Mouse (Mus musculus): ENCODE measurements around the gene Cyfip2. TPM values are rescaled to one million over a fixed set of nuclear protein-coding genes. Genes with fewer than 3 reads are reported as not detected.

The Cyfip2 gene
- total RNA-seq, 4 experiments from 2014 or later, result 7.8 to 14.7 (median 10.2) TPM

GRCm38 (mm10) chr11:46308271-46308974 is 4.2 kb downstream of the Cyfip2 start:
- no peak for DNase-seq (ENCODE audit: low spot score in 2 of 2)

GRCm38 (mm10) chr11:46307768-46308167 is 4.9 kb downstream of the Cyfip2 start:
- DNase-seq (ENCODE audit: low spot score in 2 of 2), result no peak

GRCm38 (mm10) chr11:46306776-46307175 is 5.9 kb downstream of the Cyfip2 start:
- DNase-seq (ENCODE audit: low spot score in 2 of 2), result no peak

GRCm38 (mm10) chr11:46305881-46306520 is 6.7 kb downstream of the Cyfip2 start:
- DNase-seq (ENCODE audit: low spot score in 2 of 2), result no peak

- DNase-seq (ENCODE audit: low spot score in 2 of 2), result no peak
Measured at GRCm38 (mm10) chr11:46304864-46305710, 7.6 kb downstream of the Cyfip2 start.

GRCm38 (mm10) chr11:46304093-46304492 is 8.6 kb downstream of the Cyfip2 start:
- no peak for DNase-seq (ENCODE audit: low spot score in 2 of 2)

- DNase-seq (ENCODE audit: low spot score in 2 of 2), result no peak
Measured at GRCm38 (mm10) chr11:46302471-46302870, 10.2 kb downstream of the Cyfip2 start.

GRCm38 (mm10) chr11:46301579-46302248 is 10.9 kb downstream of the Cyfip2 start:
- no peak for DNase-seq (ENCODE audit: low spot score in 2 of 2)

GRCm38 (mm10) chr11:46299901-46300300 is 12.8 kb downstream of the Cyfip2 start:
- no peak for DNase-seq (ENCODE audit: low spot score in 2 of 2)

- DNase-seq (ENCODE audit: low spot score in 2 of 2), result no peak
Measured at GRCm38 (mm10) chr11:46298889-46299785, 13.5 kb downstream of the Cyfip2 start.

- no peak for DNase-seq (ENCODE audit: low spot score in 2 of 2)
Measured at GRCm38 (mm10) chr11:46294390-46294789, 18.3 kb downstream of the Cyfip2 start.

- DNase-seq (ENCODE audit: low spot score in 2 of 2), result no peak
Measured at GRCm38 (mm10) chr11:46293491-46293890, 19.2 kb downstream of the Cyfip2 start.

GRCm38 (mm10) chr11:46290988-46291405 is 21.7 kb downstream of the Cyfip2 start:
- no peak for DNase-seq (ENCODE audit: low spot score in 2 of 2)

- DNase-seq (ENCODE audit: low spot score in 2 of 2), result no peak
Measured at GRCm38 (mm10) chr11:46289561-46289960, 23.1 kb downstream of the Cyfip2 start.

- no peak for DNase-seq (ENCODE audit: low spot score in 2 of 2)
Measured at GRCm38 (mm10) chr11:46289022-46289421, 23.6 kb downstream of the Cyfip2 start.

- DNase-seq (ENCODE audit: low spot score in 2 of 2), result no peak
Measured at GRCm38 (mm10) chr11:46288091-46288490, 24.6 kb downstream of the Cyfip2 start.

- no peak for DNase-seq (ENCODE audit: low spot score in 2 of 2)
Measured at GRCm38 (mm10) chr11:46286803-46287202, 25.9 kb downstream of the Cyfip2 start.

GRCm38 (mm10) chr11:46283800-46284199 is 28.9 kb downstream of the Cyfip2 start:
- DNase-seq (ENCODE audit: low spot score in 2 of 2), result no peak

- DNase-seq (ENCODE audit: low spot score in 2 of 2), result no peak
Measured at GRCm38 (mm10) chr11:46282612-46283011, 30.0 kb downstream of the Cyfip2 start.

GRCm38 (mm10) chr11:46278709-46279108 is 34.0 kb downstream of the Cyfip2 start:
- no peak for DNase-seq (ENCODE audit: low spot score in 2 of 2)

Measured in gastrocnemius, adult 8-10 months (tissue).